Mouse (Mus musculus) hindbrain, embryonic 15.5 days (tissue): ENCODE measurements around the gene Rpa2. TPM values are rescaled to one million over a fixed set of nuclear protein-coding genes. Genes with fewer than 3 reads are reported as not detected.
"Not testable (repeated sequence)": the region's sequence is repeated elsewhere in the genome, so short reads cannot be mapped to it uniquely, and the experiment has no call there.

Experiments
- ATAC-seq: fragments of 200-750 bp; cut with Nextera tagmentation; 2 replicates; pipeline ENCODE4 v1.8.0; 2017; ENCODE audit warnings: low read depth, moderate number of reproducible peaks, moderate TSS enrichment; ENCODE audit not compliant: low FRiP score
- H3K27ac ChIP-seq: fragments of 300-500 bp; sonication (generic); replicated peaks from 2 replicates; pipeline ENCODE4 v1.5.1; 2015; ENCODE audit warnings: mild to moderate bottlenecking, inconsistent platforms
- H3K27me3 ChIP-seq: fragments of 300-500 bp; sonication (generic); 2 replicates; pipeline ENCODE4 v1.6.1; 2015; ENCODE audit warnings: control low read depth, inconsistent platforms
- H3K36me3 ChIP-seq: fragments of 300-500 bp; sonication (generic); 2 replicates; pipeline ENCODE4 v1.6.1; 2015; ENCODE audit warnings: control low read depth, inconsistent platforms
- H3K4me1 ChIP-seq: fragments of 300-500 bp; sonication (generic); replicated peaks from 2 replicates; pipeline ENCODE4 v1.6.1; 2015; ENCODE audit warnings: control low read depth, inconsistent platforms
- H3K4me2 ChIP-seq: fragments of 300-500 bp; sonication (generic); 2 replicates; pipeline ENCODE4 v1.6.1; 2015; ENCODE audit warnings: moderate library complexity, mild to moderate bottlenecking, inconsistent platforms
- H3K4me3 ChIP-seq: fragments of 300-500 bp; sonication (generic); 2 replicates; pipeline ENCODE4 v1.5.1; 2015; ENCODE audit warnings: mild to moderate bottlenecking, inconsistent platforms
- H3K9ac ChIP-seq: fragments of 300-500 bp; sonication (generic); 2 replicates; pipeline ENCODE4 v1.6.1; 2015; ENCODE audit warnings: inconsistent platforms
- H3K9me3 ChIP-seq: fragments of 300-500 bp; sonication (generic); 2 replicates; pipeline ENCODE4 v1.6.1; 2016; ENCODE audit warnings: control low read depth, inconsistent platforms
- WGBS: fragments of 180-500 bp; shearing (Covaris S2); methylation state at CpG from one replicate; pipeline ENCODE4 v1.1.7; 2015; 5-methylcytosine and 5-hydroxymethylcytosine counted together
- polyA plus RNA-seq: library from polyadenylated mRNA; unstranded; fragments of >200 nt; fragmentation: Nextera tagmentation; extraction: Ambion mirVana; gene quantifications from 2 replicates; pipeline ENCODE4 v1.2.1, GENCODE M21; 2015

Gene Rpa2
- polyA plus RNA-seq, 1 experiment from 2014 or later: 41.5 TPM

- WGBS: 81% methylated on average over 4 of the region's 4 CpGs
- ATAC-seq: no peak
- Histone ChIP-seq H3K4me2 (no peak overlapping the region), H3K27me3 (peaks cover 21% of the 10 kb centered on the region), H3K27ac (no peak overlapping the region), H3K4me3 (no peak overlapping the region), H3K9ac (no peak overlapping the region), H3K36me3 (no peaks in the 10 kb centered on the region), H3K4me1 (0 out of 2 replicates have a peak, but pooled peaks cover 5% of the 10 kb centered on the region), H3K9me3 (no peaks in the 10 kb centered on the region)
These were observed 29.9 kb downstream of the Rpa2 start for GRCm38 (mm10) chr4:132798028-132798427.

DNA sequence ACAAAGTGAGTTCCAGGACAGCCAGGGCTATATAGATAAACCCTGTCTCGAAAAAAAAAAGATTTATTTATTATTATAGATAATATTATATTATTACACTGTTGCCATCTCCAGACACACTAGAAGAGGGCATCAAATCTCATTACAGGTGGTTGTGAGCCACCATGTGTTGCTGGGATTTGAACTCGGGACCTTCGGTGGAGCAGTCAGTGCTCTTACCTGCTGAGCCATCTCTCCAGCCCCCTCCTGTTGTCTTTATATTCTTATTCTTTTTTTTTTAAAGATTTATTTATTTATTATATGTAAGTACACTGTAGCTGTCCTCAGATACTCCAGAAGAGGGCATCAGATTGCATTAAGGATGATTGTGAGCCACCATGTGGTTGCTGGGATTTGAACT is 30.5 kb downstream of the Rpa2 start:
- not testable (repeated sequence) for H3K9ac ChIP-seq, H3K4me2 ChIP-seq, H3K27ac ChIP-seq, H3K9me3 ChIP-seq, H3K4me1 ChIP-seq, ATAC-seq, H3K4me3 ChIP-seq, H3K36me3 ChIP-seq
- peaks cover 21% of the 10 kb centered on the region for H3K27me3 ChIP-seq
- 88% methylated on average over 3 of the region's 3 CpGs for WGBS

GRCm38 (mm10) chr4:132799845-132800244 is 31.7 kb downstream of the Rpa2 start:
- H3K9ac ChIP-seq: no peak overlapping the region
- no peak for ATAC-seq
- H3K9me3 ChIP-seq: no peaks in the 10 kb centered on the region
- H3K36me3 ChIP-seq: no peaks in the 10 kb centered on the region
- 0 out of 2 replicates have a peak, but pooled peaks cover 5% of the 10 kb centered on the region for H3K4me1 ChIP-seq
- no peak overlapping the region for H3K4me2 ChIP-seq
- no peak overlapping the region for H3K4me3 ChIP-seq
- 94% methylated on average over 4 of the region's 4 CpGs for WGBS
- H3K27me3 ChIP-seq: peaks cover 12% of the 10 kb centered on the region
- no peak overlapping the region for H3K27ac ChIP-seq

DNA sequence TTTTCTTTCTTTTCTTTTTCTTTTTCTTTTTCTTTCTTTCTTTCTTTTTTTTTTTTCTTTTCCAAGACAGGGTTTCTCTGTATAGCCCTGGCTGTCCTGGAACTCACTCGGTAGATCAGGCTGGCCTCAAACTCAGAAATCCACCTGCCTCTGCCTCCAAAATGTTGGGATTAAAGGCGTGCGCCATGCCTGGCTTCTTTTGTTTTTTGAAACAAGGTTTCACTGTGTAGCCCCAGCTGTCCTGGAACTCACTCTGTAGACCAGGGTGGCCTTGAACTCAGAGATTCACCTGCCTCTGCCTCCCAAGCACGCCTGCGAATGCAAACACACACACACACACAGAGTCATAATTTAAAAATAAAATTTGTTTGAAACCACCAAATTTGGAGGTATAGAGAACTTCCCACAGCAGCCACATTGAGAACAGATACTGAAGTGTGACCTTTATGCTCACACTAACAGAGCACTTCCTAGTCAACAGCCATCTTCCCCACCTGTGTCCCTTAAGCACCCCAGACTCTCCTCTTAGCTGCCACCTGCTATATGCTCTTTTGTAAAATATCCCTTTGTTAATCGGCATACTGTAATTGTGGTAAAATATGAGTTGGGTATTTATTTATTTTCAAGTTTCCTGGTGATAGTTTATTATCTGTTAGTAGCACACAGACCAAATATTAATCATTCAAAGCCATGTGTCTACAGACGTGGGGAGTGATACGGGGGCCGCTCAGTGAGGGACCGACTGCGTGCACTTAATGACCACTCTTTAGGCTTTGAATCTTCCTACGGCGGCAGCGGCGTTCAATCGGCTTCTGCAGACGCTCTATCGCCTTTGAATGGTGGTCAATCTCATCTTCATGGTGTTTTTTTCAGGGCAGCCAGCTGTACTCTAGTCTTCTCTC is 33.3 kb downstream of the Rpa2 start:
- Histone ChIP-seq H3K9ac (no peak overlapping the region), H3K27me3 (peaks cover 3% of the 10 kb centered on the region; the same call in 1 of the 2 replicates), H3K4me1 (no peaks in the 10 kb centered on the region), H3K4me2 (no peak overlapping the region), H3K9me3 (no peaks in the 10 kb centered on the region), H3K27ac (no peak overlapping the region), H3K36me3 (no peaks in the 10 kb centered on the region), H3K4me3 (no peak overlapping the region)
- no peak for ATAC-seq
- WGBS: 85% methylated on average over 18 of the region's 18 CpGs

DNA sequence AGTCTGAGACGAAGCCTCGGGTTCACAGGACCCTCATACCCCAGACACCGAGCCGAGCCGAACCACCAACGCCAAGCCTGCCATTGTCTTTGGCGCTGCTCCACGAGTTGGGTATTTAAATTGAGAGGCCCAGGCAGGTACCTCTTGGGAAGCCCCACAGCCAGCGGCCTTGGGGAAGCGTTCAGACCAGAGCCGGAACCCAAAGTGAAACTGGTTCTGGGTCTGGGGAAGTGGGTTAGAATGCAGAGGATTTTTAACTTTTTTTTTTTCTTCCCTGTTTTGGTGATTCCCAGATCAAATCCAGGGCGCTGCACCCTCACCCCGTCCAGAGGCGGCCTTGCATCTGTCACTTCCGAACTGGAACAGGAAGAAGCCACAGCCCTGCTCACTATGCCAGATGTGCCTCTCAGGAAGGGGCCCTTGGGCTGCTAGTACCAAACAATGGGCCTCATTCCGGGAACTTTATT is 34.1 kb downstream of the Rpa2 start:
- no peak for ATAC-seq
- Histone ChIP-seq H3K9me3 (no peaks in the 10 kb centered on the region), H3K4me3 (no peak overlapping the region), H3K9ac (no peak overlapping the region), H3K27ac (no peak overlapping the region), H3K36me3 (no peaks in the 10 kb centered on the region), H3K4me1 (no peaks in the 10 kb centered on the region), H3K27me3 (no peaks in the 10 kb centered on the region), H3K4me2 (no peak overlapping the region)
- WGBS: 67% methylated on average over 16 of the region's 16 CpGs

- H3K4me3 ChIP-seq: no peak overlapping the region
- H3K36me3 ChIP-seq: no peaks in the 10 kb centered on the region
- no peaks in the 10 kb centered on the region for H3K27me3 ChIP-seq
- H3K27ac ChIP-seq: no peak overlapping the region
- no peak overlapping the region for H3K9ac ChIP-seq
- H3K9me3 ChIP-seq: no peaks in the 10 kb centered on the region
- no peaks in the 10 kb centered on the region for H3K4me1 ChIP-seq
- whole genome bisulfite sequencing: 93% methylated on average over 5 of the region's 5 CpGs
- no peak overlapping the region for H3K4me2 ChIP-seq
- no peak for ATAC-seq
These were observed 35.1 kb downstream of the Rpa2 start for GRCm38 (mm10) chr4:132803212-132803611.

DNA sequence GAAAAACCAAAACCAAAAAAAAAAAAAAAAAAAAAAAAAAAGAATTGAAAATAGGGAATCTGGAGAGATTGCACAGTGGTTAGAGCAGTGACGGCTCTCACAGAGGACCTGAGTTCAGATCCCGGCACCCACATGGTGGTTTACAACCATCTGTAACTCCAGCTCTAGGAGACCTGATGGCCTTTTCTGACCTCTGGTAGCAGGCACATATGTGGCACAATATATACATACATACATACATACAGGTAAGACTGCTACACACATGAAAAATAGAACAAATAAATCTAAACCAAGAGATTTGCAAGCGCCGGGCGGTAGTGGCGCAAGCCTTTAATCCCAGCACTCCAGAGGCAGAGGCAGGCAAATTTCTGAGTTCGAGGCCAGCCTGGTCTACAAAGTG is 35.7 kb downstream of the Rpa2 start:
- Histone ChIP-seq H3K9me3 (no peaks in the 10 kb centered on the region), H3K27ac (no peak overlapping the region), H3K27me3 (no peaks in the 10 kb centered on the region), H3K4me1 (no peaks in the 10 kb centered on the region), H3K9ac (no peak overlapping the region), H3K36me3 (no peaks in the 10 kb centered on the region), H3K4me3 (no peak overlapping the region), H3K4me2 (no peak overlapping the region)
- 96% methylated on average over 7 of the region's 7 CpGs for WGBS
- ATAC-seq: no peak

DNA sequence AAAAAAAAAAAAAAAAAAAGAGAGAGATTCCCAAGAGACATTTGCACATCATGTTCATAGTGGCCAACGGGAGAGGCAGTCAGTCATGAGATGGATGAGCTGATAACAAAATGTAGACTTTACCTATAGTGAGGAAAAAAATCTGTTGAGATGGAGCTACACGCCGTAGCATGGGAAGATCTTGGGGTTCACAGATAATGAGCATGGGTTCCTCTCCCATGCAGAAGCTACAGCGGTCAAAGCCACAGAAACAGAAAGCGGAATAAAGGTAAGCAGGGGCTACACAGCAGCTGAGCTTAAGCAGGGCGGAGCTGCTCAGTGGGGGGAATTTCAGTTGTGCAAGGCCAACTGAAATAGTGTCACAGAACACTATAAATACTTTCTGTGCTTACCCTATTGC is 36.2 kb downstream of the Rpa2 start:
- 98% methylated on average over 6 of the region's 6 CpGs for WGBS
- no peaks in the 10 kb centered on the region for H3K27me3 ChIP-seq
- no peak for ATAC-seq
- H3K4me3 ChIP-seq: no peak overlapping the region
- H3K4me2 ChIP-seq: no peak overlapping the region
- no peak overlapping the region for H3K27ac ChIP-seq
- no peaks in the 10 kb centered on the region for H3K4me1 ChIP-seq
- no peaks in the 10 kb centered on the region for H3K36me3 ChIP-seq
- no peaks in the 10 kb centered on the region for H3K9me3 ChIP-seq
- no peak overlapping the region for H3K9ac ChIP-seq

GRCm38 (mm10) chr4:132805146-132805545 is 37.0 kb downstream of the Rpa2 start:
- no peaks in the 10 kb centered on the region for H3K36me3 ChIP-seq
- H3K9me3 ChIP-seq: no peaks in the 10 kb centered on the region
- H3K4me3 ChIP-seq: no peak overlapping the region
- 86% methylated on average over 5 of the region's 5 CpGs for WGBS
- H3K4me2 ChIP-seq: no peak overlapping the region
- no peak for ATAC-seq
- H3K9ac ChIP-seq: no peak overlapping the region
- no peaks in the 10 kb centered on the region for H3K27me3 ChIP-seq
- no peaks in the 10 kb centered on the region for H3K4me1 ChIP-seq
- H3K27ac ChIP-seq: no peak overlapping the region

GRCm38 (mm10) chr4:132805599-132806197 is 37.6 kb downstream of the Rpa2 start:
- H3K27ac ChIP-seq: no peak overlapping the region
- no peak overlapping the region for H3K4me2 ChIP-seq
- 88% methylated on average over 12 of the region's 12 CpGs for WGBS
- no peak for ATAC-seq
- no peak overlapping the region for H3K9ac ChIP-seq
- no peaks in the 10 kb centered on the region for H3K36me3 ChIP-seq
- no peaks in the 10 kb centered on the region for H3K27me3 ChIP-seq
- H3K4me3 ChIP-seq: no peak overlapping the region
- H3K4me1 ChIP-seq: no peaks in the 10 kb centered on the region
- no peaks in the 10 kb centered on the region for H3K9me3 ChIP-seq

- Histone ChIP-seq H3K36me3 (no peaks in the 10 kb centered on the region), H3K27me3 (no peaks in the 10 kb centered on the region), H3K4me1 (no peaks in the 10 kb centered on the region), H3K9ac (no peak overlapping the region), H3K4me2 (no peak overlapping the region), H3K27ac (no peak overlapping the region), H3K9me3 (no peaks in the 10 kb centered on the region), H3K4me3 (no peak overlapping the region)
- WGBS: 91% methylated on average over 7 of the region's 7 CpGs
- ATAC-seq: no peak
These were observed 38.6 kb downstream of the Rpa2 start for GRCm38 (mm10) chr4:132806620-132807191.
